Mouse (Mus musculus) kidney, adult 2 months (tissue): ENCODE results near the gene H2-T3.

Experiments used
- CTCF ChIP-seq: fragments of 200-500 bp; conservative IDR thresholded peaks from 2 replicates; pipeline ENCODE4 v1.5.1; 2011; ENCODE audit warnings: low read depth, mild to moderate bottlenecking, control low read depth, low read length, moderate library complexity, mixed read lengths; ENCODE audit not compliant: insufficient read depth, insufficient read length
- POLR2A ChIP-seq: fragments of 200-500 bp; IDR thresholded peaks from one replicate; pipeline ENCODE4 v1.6.1; 2011; ENCODE audit warnings: low read depth, low read length, control low read depth

- TF ChIP-seq CTCF (peak; percentile 94), POLR2A (no peak)
Measured at GRCm38 (mm10) chr17:36193546-36194141, 3.6 kb upstream of the H2-T3 start.
